Mouse (Mus musculus) stomach, embryonic 16.5 days (tissue): ENCODE results near the gene Gm2431. TPM values are rescaled to one million over a fixed set of nuclear protein-coding genes. Genes with fewer than 3 reads are reported as not detected.
"Not testable (repeated sequence)": the region's sequence is repeated elsewhere in the genome, so short reads cannot be mapped to it uniquely, and the experiment has no call there.

Source experiments
- ATAC-seq: fragments of 200-750 bp; cut with Nextera tagmentation; 2 replicates; pipeline ENCODE4 v1.8.0; 2017; ENCODE audit warnings: moderate number of reproducible peaks, moderate TSS enrichment; ENCODE audit not compliant: insufficient read depth, low FRiP score
- H3K27ac ChIP-seq: fragments of 300-500 bp; sonication (generic); 2 replicates; pipeline ENCODE4 v1.5.1; 2014; ENCODE audit warnings: low read length
- H3K27me3 ChIP-seq: fragments of 300-500 bp; sonication (generic); 2 replicates; pipeline ENCODE4 v1.6.1; 2014; ENCODE audit warnings: low read length, control low read depth, mixed read lengths; ENCODE audit not compliant: control insufficient read depth, insufficient read depth
- H3K36me3 ChIP-seq: fragments of 300-500 bp; sonication (generic); 2 replicates; pipeline ENCODE4 v1.6.1; 2014; ENCODE audit warnings: low read length; ENCODE audit not compliant: control insufficient read depth, insufficient read depth
- H3K4me1 ChIP-seq: fragments of 300-500 bp; sonication (generic); 2 replicates; pipeline ENCODE4 v1.6.1; 2014; ENCODE audit warnings: low read length, control low read depth, mixed read lengths; ENCODE audit not compliant: control insufficient read depth, insufficient read depth
- H3K4me2 ChIP-seq: fragments of 300-500 bp; sonication (generic); 2 replicates; pipeline ENCODE4 v1.6.1; 2014; ENCODE audit warnings: low read depth, low read length, mixed read lengths
- H3K4me3 ChIP-seq: fragments of 300-500 bp; sonication (generic); replicated peaks from 2 replicates; pipeline ENCODE4 v1.5.1; 2014; ENCODE audit warnings: mild to moderate bottlenecking, low read length
- H3K9ac ChIP-seq: fragments of 300-500 bp; sonication (generic); 2 replicates; pipeline ENCODE4 v1.6.1; 2014; ENCODE audit warnings: low read length
- H3K9me3 ChIP-seq: fragments of 300-500 bp; sonication (generic); replicated peaks from 2 replicates; pipeline ENCODE4 v1.6.1; 2016; ENCODE audit warnings: low read length, control low read depth; ENCODE audit not compliant: control insufficient read depth
- whole genome bisulfite sequencing: fragments of 180-500 bp; shearing (Covaris S2); extraction: QIAGEN DNeasy Blood & Tissue Kit; methylation state at CpG from one replicate; pipeline ENCODE4 v1.1.7; 2014; 5-methylcytosine and 5-hydroxymethylcytosine counted together
- polyA plus RNA-seq: library from polyadenylated mRNA; unstranded; fragments of >200 nt; fragmentation: Nextera tagmentation; extraction: Ambion mirVana; gene quantifications from 2 replicates; pipeline ENCODE4 v1.2.1, GENCODE M21; 2015

Gm2431 gene
- polyA plus RNA-seq, 1 experiment from 2014 or later: not detected

DNA sequence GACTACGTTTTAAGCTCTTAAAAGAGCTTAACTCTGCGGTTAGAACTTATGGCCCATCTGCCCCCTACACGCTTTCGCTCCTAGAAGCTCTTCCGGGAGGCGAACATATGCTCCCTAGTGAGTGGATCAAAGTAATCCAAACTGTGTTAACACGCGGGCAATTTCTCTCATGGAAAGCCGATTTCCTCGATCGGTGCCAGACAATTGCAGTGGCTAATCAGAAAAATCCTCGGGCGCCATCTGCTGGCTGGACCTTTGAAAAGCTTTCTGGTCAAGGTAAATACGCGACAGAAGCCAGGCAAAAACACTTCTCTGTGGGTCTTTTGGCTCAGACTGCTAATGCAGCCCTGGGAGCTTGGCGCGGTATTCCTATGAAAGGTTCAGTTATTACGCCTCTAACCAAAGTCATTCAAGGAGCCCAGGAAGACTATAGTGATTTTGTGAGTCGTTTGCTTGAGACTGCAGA, 26.5 kb upstream of the Gm2431 start:
- H3K27ac ChIP-seq: peak overlapping the region; percentile 91
- H3K9me3 ChIP-seq: no peaks in the 10 kb centered on the region
- H3K4me3 ChIP-seq: peak overlapping the region; percentile 60
- H3K4me2 ChIP-seq: peak overlapping the region; percentile 83
- H3K36me3 ChIP-seq: no peaks in the 10 kb centered on the region
- H3K9ac ChIP-seq: peak overlapping the region; percentile 77
- WGBS: under 1% methylated on average over 19 of the region's 19 CpGs
- no peaks in the 10 kb centered on the region; the same call in 1 of the 2 replicates for H3K27me3 ChIP-seq
- peak; percentile 79 for ATAC-seq
- peaks cover 5% of the 10 kb centered on the region; the same call in 1 of the 2 replicates for H3K4me1 ChIP-seq

- ATAC-seq: peak; percentile 81
- Histone ChIP-seq H3K9me3 (no peaks in the 10 kb centered on the region), H3K27ac (peak overlapping the region; percentile 91), H3K4me1 (peaks cover 5% of the 10 kb centered on the region; the same call in 1 of the 2 replicates), H3K9ac (peak overlapping the region; percentile 77), H3K36me3 (no peaks in the 10 kb centered on the region), H3K4me3 (peak overlapping the region; percentile 60), H3K27me3 (no peaks in the 10 kb centered on the region; the same call in 1 of the 2 replicates), H3K4me2 (peak overlapping the region; percentile 83)
- WGBS: 0% methylated on average over 38 of the region's 38 CpGs
These were observed 26.0 kb upstream of the Gm2431 start for GRCm38 (mm10) chr7:142284023-142284591.

DNA sequence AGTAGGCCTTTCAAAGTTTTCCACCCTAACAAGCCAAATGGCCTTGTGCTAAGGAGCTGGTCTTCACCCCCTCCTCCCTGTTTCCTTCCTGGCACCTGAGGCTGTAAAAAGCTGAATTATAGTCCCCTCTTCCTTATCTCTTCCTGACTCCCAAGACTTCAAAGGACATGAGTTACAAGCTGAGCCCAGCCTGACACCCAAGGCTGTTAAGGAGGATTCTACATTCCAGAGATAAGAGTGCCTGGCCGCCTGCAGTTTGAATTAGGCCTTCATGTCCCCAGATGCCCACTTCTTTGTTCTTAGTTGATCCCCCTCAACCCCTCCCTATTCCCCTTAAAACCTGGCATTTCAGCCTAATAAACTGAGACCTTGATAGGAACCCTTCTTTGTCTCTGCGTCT, 24.7 kb upstream of the Gm2431 start:
- not testable (repeated sequence) for H3K27me3 ChIP-seq, H3K9me3 ChIP-seq, ATAC-seq, H3K9ac ChIP-seq, H3K36me3 ChIP-seq, H3K27ac ChIP-seq, H3K4me1 ChIP-seq, H3K4me2 ChIP-seq, H3K4me3 ChIP-seq
- WGBS: 60% methylated on average over 2 of the region's 2 CpGs

DNA sequence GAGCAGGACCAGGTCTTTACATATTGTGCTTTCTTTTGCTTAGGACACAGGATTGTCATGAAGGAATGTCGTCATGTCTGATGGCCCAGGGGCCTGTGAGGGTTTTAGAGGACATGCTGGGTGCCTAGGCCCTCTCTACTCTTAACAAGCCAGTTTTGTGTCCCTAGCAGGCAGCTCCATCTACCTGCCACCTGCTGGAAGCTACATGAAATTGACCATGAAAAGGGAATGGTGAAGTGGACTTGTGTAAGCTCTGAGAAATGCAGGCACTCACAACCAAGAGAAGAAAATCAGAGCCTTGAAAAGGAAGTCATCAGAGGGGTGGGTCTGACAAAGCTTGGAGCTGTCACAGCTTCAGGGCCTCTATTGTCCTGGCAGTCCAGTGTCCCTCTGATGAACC, 21.1 kb upstream of the Gm2431 start:
- WGBS: 66% methylated on average over 1 of the region's 1 CpGs
- H3K4me2 ChIP-seq, ATAC-seq, H3K9me3 ChIP-seq, H3K36me3 ChIP-seq, H3K4me1 ChIP-seq, H3K27ac ChIP-seq, H3K27me3 ChIP-seq, H3K4me3 ChIP-seq, H3K9ac ChIP-seq: not testable (repeated sequence)

DNA sequence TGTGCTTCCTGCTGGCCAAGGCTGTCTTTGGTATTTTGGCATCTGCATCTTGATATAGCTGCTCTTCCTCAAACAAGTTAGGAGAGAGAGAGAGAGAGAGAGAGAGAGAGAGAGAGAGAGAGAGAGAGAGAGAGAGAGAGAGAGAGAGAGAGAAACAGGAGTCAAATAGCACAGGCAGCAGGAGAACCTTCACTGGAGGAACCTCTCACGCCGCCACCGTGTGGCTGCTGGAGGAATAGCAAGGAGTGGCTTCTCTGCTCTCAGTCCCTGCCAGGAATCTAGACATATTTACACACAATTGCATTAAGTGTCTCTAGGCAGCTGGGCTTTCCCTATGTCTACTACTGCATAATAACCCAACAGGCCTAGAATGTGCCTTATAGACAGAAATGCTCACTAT, 20.0 kb upstream of the Gm2431 start:
- H3K36me3 ChIP-seq, H3K9me3 ChIP-seq, H3K27me3 ChIP-seq, H3K4me1 ChIP-seq, H3K4me2 ChIP-seq, H3K4me3 ChIP-seq, ATAC-seq, H3K27ac ChIP-seq, H3K9ac ChIP-seq: not testable (repeated sequence)
- WGBS: 0% methylated on average over 3 of the region's 3 CpGs

- H3K27me3 ChIP-seq, H3K9me3 ChIP-seq, H3K4me1 ChIP-seq, H3K36me3 ChIP-seq, ATAC-seq, H3K9ac ChIP-seq, H3K4me3 ChIP-seq, H3K27ac ChIP-seq, H3K4me2 ChIP-seq: not testable (repeated sequence)
These were observed 16.1 kb upstream of the Gm2431 start, which contains the start of gene Gm4559 for GRCm38 (mm10) chr7:142274263-142274662. TSS of gene Gm4559 (minus strand) at chr7:142274363.

DNA sequence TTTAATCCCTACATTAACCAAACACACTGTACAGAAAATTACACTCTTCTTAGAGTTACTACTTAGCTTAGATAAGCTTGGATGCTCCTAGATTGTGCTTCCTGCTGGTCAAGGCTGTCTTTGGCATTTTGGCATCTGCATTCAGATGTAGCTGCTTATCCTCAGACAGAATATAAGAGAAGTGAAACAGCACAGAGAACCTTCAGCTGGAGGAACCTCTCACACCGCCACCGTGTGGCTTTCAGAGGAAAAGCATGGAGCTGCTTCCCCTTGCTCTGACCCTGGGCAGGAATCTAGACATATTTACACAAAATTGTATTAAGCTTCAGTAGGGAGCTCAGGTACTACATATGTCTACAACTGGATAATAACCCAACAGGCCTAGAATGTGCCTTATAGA, 2.6 kb downstream of the Gm2431 start:
- Histone ChIP-seq H3K36me3 (no peaks in the 10 kb centered on the region), H3K9ac (no peak overlapping the region), H3K27me3 (no peaks in the 10 kb centered on the region), H3K4me3 (no peak overlapping the region), H3K4me1 (no peaks in the 10 kb centered on the region), H3K27ac (no peak overlapping the region), H3K9me3 (no peaks in the 10 kb centered on the region), H3K4me2 (no peak overlapping the region)
- WGBS: 2% methylated on average over 2 of the region's 2 CpGs
- no peak for ATAC-seq

GRCm38 (mm10) chr7:142249824-142250223, 8.3 kb downstream of the Gm2431 start:
- H3K27me3 ChIP-seq: no peaks in the 10 kb centered on the region
- WGBS: 0% methylated on average over 1 of the region's 1 CpGs

GRCm38 (mm10) chr7:142240978-142241377, 17.2 kb downstream of the Gm2431 start, which contains the start of gene Gm40460:
TSS of gene Gm40460 (minus strand) at chr7:142241078.
- no peaks in the 10 kb centered on the region for H3K4me1 ChIP-seq
- no peak within 1 kb of the TSS for H3K27ac ChIP-seq
- H3K27me3 ChIP-seq: no peaks in the 10 kb centered on the region
- WGBS: 33% methylated on average over 2 of the region's 2 CpGs
- H3K4me2 ChIP-seq: no peak within 1 kb of the TSS
- no peaks in the 10 kb centered on the region for H3K9me3 ChIP-seq
- H3K36me3 ChIP-seq: no peaks in the 10 kb centered on the region
- no peak for ATAC-seq
- no peak within 1 kb of the TSS for H3K9ac ChIP-seq
- no peak within 1 kb of the TSS for H3K4me3 ChIP-seq

More at GRCm38 (mm10) chr7:142249824-142250223, 8.3 kb downstream of the Gm2431 start:
- Histone ChIP-seq H3K4me3 (no peak overlapping the region), H3K4me2 (no peak overlapping the region), H3K4me1 (no peaks in the 10 kb centered on the region), H3K9ac (no peak overlapping the region), H3K36me3 (no peaks in the 10 kb centered on the region), H3K27ac (no peak overlapping the region), H3K9me3 (no peaks in the 10 kb centered on the region)
- ATAC-seq: no peak
